Mouse (Mus musculus) midbrain, postnatal 0 days (tissue): ENCODE results near the gene Dera. TPM values are rescaled to one million over a fixed set of nuclear protein-coding genes. Genes with fewer than 3 reads are reported as not detected.

Source experiments
- ATAC-seq: fragments of 200-750 bp; cut with Nextera tagmentation; 2 replicates; pipeline ENCODE4 v1.8.0; 2017; ENCODE audit warnings: moderate number of reproducible peaks, mild to moderate bottlenecking, moderate TSS enrichment, moderate library complexity; ENCODE audit not compliant: low FRiP score
- DNase-seq: peaks from one replicate; pipeline ENCODE4 v3.0.0-alpha.2; 2015; ENCODE audit warnings: low spot score
- H3K27ac ChIP-seq: fragments of 300-500 bp; sonication (generic); 2 replicates; pipeline ENCODE4 v1.5.1; 2014; ENCODE audit warnings: low read depth, mild to moderate bottlenecking, low read length, mixed read lengths
- H3K27me3 ChIP-seq: fragments of 300-500 bp; sonication (generic); 2 replicates; pipeline ENCODE4 v1.6.1; 2014; ENCODE audit warnings: low read length, control low read depth, mixed read lengths; ENCODE audit not compliant: insufficient read depth
- H3K36me3 ChIP-seq: fragments of 300-500 bp; sonication (generic); 2 replicates; pipeline ENCODE4 v1.6.1; 2014; ENCODE audit warnings: low read length, control low read depth, mixed read lengths; ENCODE audit not compliant: insufficient read depth
- H3K4me1 ChIP-seq: fragments of 300-500 bp; sonication (generic); 2 replicates; pipeline ENCODE4 v1.6.1; 2014; ENCODE audit warnings: mild to moderate bottlenecking, control low read depth, antibody characterized with exemption, low read length, mixed read lengths; ENCODE audit not compliant: insufficient read depth
- H3K4me2 ChIP-seq: fragments of 300-500 bp; sonication (generic); 2 replicates; pipeline ENCODE4 v1.6.1; 2014; ENCODE audit warnings: low read depth, mild to moderate bottlenecking, low read length, mixed read lengths; ENCODE audit not compliant: poor library complexity, severe bottlenecking
- H3K4me3 ChIP-seq: fragments of 300-500 bp; sonication (generic); 2 replicates; pipeline ENCODE4 v1.5.1; 2014; ENCODE audit warnings: low read depth, mild to moderate bottlenecking, low read length, moderate library complexity
- H3K9ac ChIP-seq: fragments of 300-500 bp; sonication (generic); replicated peaks from 2 replicates; pipeline ENCODE4 v1.6.1; 2014; ENCODE audit warnings: mild to moderate bottlenecking, low read length, moderate library complexity, mixed read lengths; ENCODE audit not compliant: poor library complexity, severe bottlenecking
- H3K9me3 ChIP-seq: fragments of 300-500 bp; sonication (generic); 2 replicates; pipeline ENCODE4 v1.6.1; 2016; ENCODE audit warnings: low read length, control low read depth
- CTCF ChIP-seq: IDR thresholded peaks from 2 replicates; pipeline ENCODE4 v1.5.1; 2016; ENCODE audit warnings: antibody characterized with exemption, mild to moderate bottlenecking
- WGBS: fragments of 180-500 bp; shearing (Covaris S2); extraction: QIAGEN DNeasy Blood & Tissue Kit; methylation state at CpG from one replicate; pipeline ENCODE4 v1.1.7; 2014; 5-methylcytosine and 5-hydroxymethylcytosine counted together
- polyA plus RNA-seq: library from polyadenylated mRNA; unstranded; fragments of >200 nt; fragmentation: Nextera tagmentation; extraction: Ambion mirVana; gene quantifications from 2 replicates; pipeline ENCODE4 v1.2.1, GENCODE M21; 2015
- total RNA-seq: library from RNA; depleted of rRNA; stranded (reverse); fragments of >200 nt; gene quantifications from 2 replicates; pipeline ENCODE4 v1.2.3, GENCODE M21; 2014

Dera gene
- total and polyA plus RNA-seq, 2 experiments from 2014 or later, result 8.7 to 15.6 TPM

GRCm38 (mm10) chr6:137713310-137713664 is 41.1 kb upstream of the Dera start:
- ATAC-seq, result no peak
- WGBS, result 51% methylated on average over 3 of the region's 3 CpGs

GRCm38 (mm10) chr6:137716802-137717201 is 37.5 kb upstream of the Dera start:
- 59% methylated on average over 5 of the region's 5 CpGs for WGBS

More at GRCm38 (mm10) chr6:137713310-137713664, 41.1 kb upstream of the Dera start:
- 0 out of 2 replicates have a peak, but pooled peaks cover 8% of the 10 kb centered on the region for H3K4me1 ChIP-seq
- H3K36me3 ChIP-seq, result no peaks in the 10 kb centered on the region
- no peak overlapping the region; the same call in 1 of the 2 replicates for H3K9ac ChIP-seq
- no peaks in the 10 kb centered on the region for H3K27me3 ChIP-seq
- no peak overlapping the region for H3K27ac ChIP-seq
- H3K9me3 ChIP-seq, result no peaks in the 10 kb centered on the region
- no peak overlapping the region for H3K4me3 ChIP-seq
- no peak overlapping the region for H3K4me2 ChIP-seq
- no peak for TF ChIP-seq CTCF
- no peak for DNase-seq

GRCm38 (mm10) chr6:137722220-137722931 is 32.0 kb upstream of the Dera start:
- no peaks in the 10 kb centered on the region for H3K9me3 ChIP-seq
- no peak overlapping the region for H3K4me2 ChIP-seq
- no peak overlapping the region for H3K27ac ChIP-seq
- no peaks in the 10 kb centered on the region for H3K4me1 ChIP-seq
- ATAC-seq (no peak), DNase-seq (no peak)
- no peak overlapping the region for H3K4me3 ChIP-seq
- TF ChIP-seq CTCF, result no peak
- no peaks in the 10 kb centered on the region for H3K36me3 ChIP-seq
- 89% methylated on average over 15 of the region's 15 CpGs for WGBS
- H3K27me3 ChIP-seq, result no peaks in the 10 kb centered on the region
- H3K9ac ChIP-seq, result no peak overlapping the region

More at GRCm38 (mm10) chr6:137716802-137717201, 37.5 kb upstream of the Dera start:
- Histone ChIP-seq H3K4me2 (no peak overlapping the region), H3K27ac (no peak overlapping the region), H3K9me3 (no peaks in the 10 kb centered on the region), H3K36me3 (no peaks in the 10 kb centered on the region), H3K9ac (no peak overlapping the region), H3K4me1 (0 out of 2 replicates have a peak, but pooled peaks cover 8% of the 10 kb centered on the region), H3K4me3 (no peak overlapping the region), H3K27me3 (no peaks in the 10 kb centered on the region)
- ATAC-seq (no peak), DNase-seq (no peak)
- no peak for TF ChIP-seq CTCF

GRCm38 (mm10) chr6:137723898-137724297 is 30.4 kb upstream of the Dera start:
- H3K9me3 ChIP-seq, result no peaks in the 10 kb centered on the region
- ATAC-seq (no peak), DNase-seq (peak; percentile 93)
- H3K27me3 ChIP-seq, result peaks cover 3% of the 10 kb centered on the region; the same call in 1 of the 2 replicates
- H3K9ac ChIP-seq, result no peak overlapping the region
- no peak overlapping the region for H3K4me2 ChIP-seq
- WGBS, result 5% methylated on average over 4 of the region's 4 CpGs
- H3K27ac ChIP-seq, result no peak overlapping the region
- H3K36me3 ChIP-seq, result no peaks in the 10 kb centered on the region
- peak; percentile 85 for TF ChIP-seq CTCF
- H3K4me3 ChIP-seq, result no peak overlapping the region
- H3K4me1 ChIP-seq, result no peaks in the 10 kb centered on the region

- H3K9me3 ChIP-seq, result no peaks in the 10 kb centered on the region
- H3K27me3 ChIP-seq, result no peaks in the 10 kb centered on the region
- H3K4me3 ChIP-seq, result peak overlapping the region; percentile 66
- peaks cover 5% of the 10 kb centered on the region; the same call in 1 of the 2 replicates for H3K4me1 ChIP-seq
- no peak for DNase-seq
- ATAC-seq, result peak; percentile 42
- 6% methylated on average over 7 of the region's 7 CpGs for WGBS
- peak overlapping the region; percentile 44 for H3K9ac ChIP-seq
- no peak for TF ChIP-seq CTCF
- peak overlapping the region; percentile 85 for H3K27ac ChIP-seq
- peaks cover 6% of the 10 kb centered on the region for H3K36me3 ChIP-seq
- H3K4me2 ChIP-seq, result peak overlapping the region; percentile 62
Measured at GRCm38 (mm10) chr6:137734460-137734845, 19.9 kb upstream of the Dera start.

GRCm38 (mm10) chr6:137734846-137735609 is 19.3 kb upstream of the Dera start, which contains the start of gene Strap:
Gene Strap (plus strand): TSS chr6:137735078.
- peaks cover 10% of the 10 kb centered on the region for H3K36me3 ChIP-seq
- no peak for TF ChIP-seq CTCF
- H3K4me2 ChIP-seq, result peak within 1 kb of the TSS; percentile 66
- peak within 1 kb of the TSS; percentile 66 for H3K4me3 ChIP-seq
- DNase-seq (peak; percentile 99), ATAC-seq (peak; percentile 99)
- peaks cover 5% of the 10 kb centered on the region; the same call in 1 of the 2 replicates for H3K4me1 ChIP-seq
- peak within 1 kb of the TSS; percentile 89 for H3K9ac ChIP-seq
- under 1% methylated on average over 71 of the region's 86 CpGs for WGBS
- no peaks in the 10 kb centered on the region for H3K9me3 ChIP-seq
- no peaks in the 10 kb centered on the region for H3K27me3 ChIP-seq
- H3K27ac ChIP-seq, result peak within 1 kb of the TSS; percentile 85
